Mouse (Mus musculus) limb, embryonic 15.5 days (tissue): ENCODE results near the gene Fam20a. TPM values are rescaled to one million over a fixed set of nuclear protein-coding genes. Genes with fewer than 3 reads are reported as not detected.
A peak's percentile ranks its signal among the peaks of the same experiment; 100 is the strongest.

Experiments used
- ATAC-seq: fragments of 200-750 bp; cut with Nextera tagmentation; 2 replicates; pipeline ENCODE4 v1.8.0; 2017; ENCODE audit warnings: low read depth, moderate TSS enrichment; ENCODE audit not compliant: insufficient number of reproducible peaks, low FRiP score, low TSS enrichment
- H3K27ac ChIP-seq: fragments of 300-500 bp; sonication (generic); 2 replicates; pipeline ENCODE4 v1.5.1; 2015; ENCODE audit warnings: moderate library complexity, mild to moderate bottlenecking, inconsistent platforms
- H3K27me3 ChIP-seq: fragments of 300-500 bp; sonication (generic); 2 replicates; pipeline ENCODE4 v1.6.1; 2015; ENCODE audit warnings: inconsistent platforms
- H3K36me3 ChIP-seq: fragments of 300-500 bp; sonication (generic); 2 replicates; pipeline ENCODE4 v1.6.1; 2015; ENCODE audit warnings: inconsistent platforms
- H3K4me1 ChIP-seq: fragments of 300-500 bp; sonication (generic); 2 replicates; pipeline ENCODE4 v1.6.1; 2015; ENCODE audit warnings: inconsistent platforms
- H3K4me2 ChIP-seq: fragments of 300-500 bp; sonication (generic); 2 replicates; pipeline ENCODE4 v1.6.1; 2015; ENCODE audit warnings: mild to moderate bottlenecking, inconsistent platforms
- H3K4me3 ChIP-seq: fragments of 300-500 bp; sonication (generic); 2 replicates; pipeline ENCODE4 v1.5.1; 2015; ENCODE audit warnings: mild to moderate bottlenecking, inconsistent platforms
- H3K9ac ChIP-seq: fragments of 300-500 bp; sonication (generic); 2 replicates; pipeline ENCODE4 v1.6.1; 2015; ENCODE audit warnings: inconsistent platforms
- H3K9me3 ChIP-seq: fragments of 300-500 bp; sonication (generic); 2 replicates; pipeline ENCODE4 v1.6.1; 2016; ENCODE audit warnings: inconsistent platforms
- WGBS: fragments of 180-500 bp; shearing (Covaris S2); methylation state at CpG from one replicate; pipeline ENCODE4 v1.1.7; 2015; 5-methylcytosine and 5-hydroxymethylcytosine counted together
- polyA plus RNA-seq: library from polyadenylated mRNA; unstranded; fragments of >200 nt; fragmentation: Nextera tagmentation; extraction: Ambion mirVana; gene quantifications from 2 replicates; pipeline ENCODE4 v1.2.1, GENCODE M21; 2015

Gene Fam20a
- polyA plus RNA-seq, 1 experiment from 2014 or later, result 7.2 TPM

GRCm38 (mm10) chr11:109648510-109648909, 73.6 kb downstream of the Fam20a start:
- Histone ChIP-seq H3K27me3 (no peaks in the 10 kb centered on the region), H3K9me3 (no peaks in the 10 kb centered on the region), H3K4me2 (no peak overlapping the region), H3K27ac (peak overlapping the region; percentile 33; the same call in 1 of the 2 replicates), H3K9ac (no peak overlapping the region), H3K4me3 (no peak overlapping the region), H3K36me3 (peaks cover 3% of the 10 kb centered on the region; the same call in 1 of the 2 replicates), H3K4me1 (peaks cover 30% of the 10 kb centered on the region)
- WGBS, result 39% methylated on average over 7 of the region's 7 CpGs
- no peak for ATAC-seq

DNA sequence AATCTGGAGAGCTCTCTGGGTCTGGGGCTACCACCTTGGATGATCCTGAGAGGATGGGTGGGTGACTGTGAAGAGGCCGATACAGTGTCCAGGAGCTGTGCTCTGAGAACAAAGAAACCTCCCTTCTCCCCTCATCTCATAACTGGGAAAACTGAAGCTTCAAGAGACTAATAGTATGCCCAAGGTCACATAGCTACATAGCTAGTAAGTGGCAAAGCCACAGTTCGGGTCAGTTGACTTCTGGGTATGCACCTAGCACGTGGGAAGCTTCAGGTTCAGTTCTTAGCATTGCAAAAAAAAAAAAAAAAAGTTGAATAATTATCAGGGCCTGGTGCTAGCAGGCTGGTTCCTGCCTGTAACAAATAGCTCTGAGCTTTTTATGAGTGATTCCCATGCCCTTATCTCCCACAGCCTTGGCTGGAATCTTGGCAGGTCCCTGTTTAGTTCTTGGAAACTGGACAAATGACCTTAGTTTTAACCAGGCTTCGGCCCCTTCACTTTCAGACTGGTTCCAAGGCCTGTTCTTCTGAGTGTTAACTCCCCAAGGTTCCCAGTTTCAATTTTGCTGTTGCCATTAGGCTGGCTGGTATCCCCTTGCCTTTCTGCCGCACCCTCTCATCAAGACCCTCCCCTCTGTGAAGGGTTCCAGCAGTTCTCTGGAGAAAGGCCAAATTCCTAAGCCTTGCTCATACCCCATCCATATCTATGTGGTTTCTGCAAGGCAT, 80.4 kb downstream of the Fam20a start:
- no peaks in the 10 kb centered on the region for H3K9me3 ChIP-seq
- no peak overlapping the region for H3K27ac ChIP-seq
- no peaks in the 10 kb centered on the region for H3K27me3 ChIP-seq
- WGBS, result 69% methylated on average over 5 of the region's 5 CpGs
- H3K4me1 ChIP-seq, result no peaks in the 10 kb centered on the region
- H3K9ac ChIP-seq, result no peak overlapping the region
- no peaks in the 10 kb centered on the region for H3K36me3 ChIP-seq
- no peak for ATAC-seq
- H3K4me3 ChIP-seq, result no peak overlapping the region
- H3K4me2 ChIP-seq, result no peak overlapping the region

DNA sequence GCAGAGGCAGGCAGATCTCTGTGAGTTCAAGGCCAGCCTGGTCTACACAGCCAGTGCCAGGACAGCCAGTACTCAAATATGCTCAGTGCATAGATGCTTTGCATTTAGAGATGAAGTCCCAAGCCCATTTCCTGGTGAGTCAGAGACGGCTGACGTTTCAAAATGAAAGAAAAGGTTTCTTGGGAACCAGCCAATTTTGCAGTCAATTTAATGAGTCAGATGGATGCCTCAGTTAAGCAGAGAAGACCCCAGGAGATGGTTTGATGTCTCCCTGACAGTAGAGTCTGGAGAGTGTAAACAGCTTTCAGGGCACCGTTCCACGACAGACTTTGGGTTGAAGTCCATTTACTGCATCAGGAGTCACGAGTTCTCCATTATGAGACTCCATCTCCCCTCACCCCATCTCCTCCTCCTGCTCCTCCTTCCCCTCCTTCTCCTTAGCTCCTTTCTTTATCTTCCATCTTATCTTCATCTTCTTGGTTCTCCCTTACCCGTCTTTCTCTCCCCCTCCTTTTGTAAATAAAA, 86.1 kb downstream of the Fam20a start:
- no peak overlapping the region for H3K4me2 ChIP-seq
- no peak for ATAC-seq
- WGBS, result 65% methylated on average over 6 of the region's 6 CpGs
- H3K4me1 ChIP-seq, result no peaks in the 10 kb centered on the region
- no peak overlapping the region for H3K27ac ChIP-seq
- no peaks in the 10 kb centered on the region for H3K27me3 ChIP-seq
- H3K9ac ChIP-seq, result no peak overlapping the region
- no peak overlapping the region for H3K4me3 ChIP-seq
- no peaks in the 10 kb centered on the region for H3K36me3 ChIP-seq
- no peaks in the 10 kb centered on the region for H3K9me3 ChIP-seq

DNA sequence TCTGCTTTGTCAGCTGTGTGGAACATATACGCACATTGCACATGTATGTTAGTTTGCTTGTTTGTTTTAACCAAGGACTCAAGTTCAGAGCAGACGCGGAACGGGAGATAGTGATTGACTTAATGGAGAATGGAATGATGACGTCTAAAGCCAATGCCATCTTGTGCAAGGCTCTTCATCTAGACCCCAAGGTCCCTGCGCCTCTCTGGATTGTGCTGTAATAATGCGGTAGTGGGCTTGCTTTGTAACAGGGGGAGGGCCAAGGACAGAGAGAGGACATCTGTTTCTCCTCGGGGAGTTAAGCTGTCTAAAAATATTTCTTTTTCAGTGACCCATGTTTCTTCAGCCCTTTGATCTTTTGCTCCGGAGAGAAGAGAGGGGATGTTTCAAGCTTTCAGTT, 87.2 kb downstream of the Fam20a start:
- H3K4me3 ChIP-seq, result no peak overlapping the region
- WGBS, result 78% methylated on average over 9 of the region's 9 CpGs

GRCm38 (mm10) chr11:109629021-109629521, 93.0 kb downstream of the Fam20a start:
- H3K27ac ChIP-seq, result no peak overlapping the region
- H3K4me3 ChIP-seq, result no peak overlapping the region
- no peaks in the 10 kb centered on the region for H3K9me3 ChIP-seq
- 37% methylated on average over 10 of the region's 10 CpGs for WGBS
- H3K4me2 ChIP-seq, result no peak overlapping the region
- H3K27me3 ChIP-seq, result no peaks in the 10 kb centered on the region
- no peaks in the 10 kb centered on the region for H3K4me1 ChIP-seq
- no peak overlapping the region for H3K9ac ChIP-seq
- ATAC-seq, result no peak
- no peaks in the 10 kb centered on the region for H3K36me3 ChIP-seq

More for the DNA sequence above, 87.2 kb downstream of the Fam20a start:
- ATAC-seq, result no peak
- Histone ChIP-seq H3K4me1 (no peaks in the 10 kb centered on the region), H3K4me2 (no peak overlapping the region), H3K9ac (no peak overlapping the region), H3K27me3 (no peaks in the 10 kb centered on the region), H3K27ac (no peak overlapping the region), H3K36me3 (no peaks in the 10 kb centered on the region), H3K9me3 (no peaks in the 10 kb centered on the region)

DNA sequence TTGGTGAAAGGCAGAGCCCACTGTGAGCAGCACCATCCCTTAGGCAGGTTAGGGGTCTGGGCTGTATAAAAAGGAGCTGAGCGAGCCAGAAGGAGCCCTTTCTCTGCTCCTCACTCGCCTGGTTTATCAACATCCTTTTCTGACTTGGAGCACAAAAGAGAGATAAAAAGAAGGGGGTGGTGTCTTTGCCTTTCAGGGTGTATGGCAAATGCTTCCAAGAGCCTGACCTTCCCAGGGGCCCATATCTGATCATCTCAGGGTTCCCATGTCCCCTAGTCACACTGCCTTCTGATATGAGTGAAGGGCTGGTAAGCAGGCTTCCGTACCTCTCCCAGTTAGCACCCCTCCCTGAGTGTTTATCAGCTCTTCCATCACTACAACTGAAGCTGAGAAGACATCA, 94.0 kb downstream of the Fam20a start:
- H3K27me3 ChIP-seq, result no peaks in the 10 kb centered on the region
- no peaks in the 10 kb centered on the region for H3K4me1 ChIP-seq
- no peaks in the 10 kb centered on the region for H3K9me3 ChIP-seq
- H3K27ac ChIP-seq, result no peak overlapping the region
- no peak for ATAC-seq
- H3K9ac ChIP-seq, result no peak overlapping the region
- 84% methylated on average over 3 of the region's 3 CpGs for WGBS
- H3K36me3 ChIP-seq, result no peaks in the 10 kb centered on the region
- no peak overlapping the region for H3K4me3 ChIP-seq
- no peak overlapping the region for H3K4me2 ChIP-seq

- 89% methylated on average over 4 of the region's 4 CpGs for WGBS
- peaks cover 2% of the 10 kb centered on the region; the same call in 1 of the 2 replicates for H3K4me1 ChIP-seq
These were observed 94.4 kb downstream of the Fam20a start for GRCm38 (mm10) chr11:109627648-109628047.

DNA sequence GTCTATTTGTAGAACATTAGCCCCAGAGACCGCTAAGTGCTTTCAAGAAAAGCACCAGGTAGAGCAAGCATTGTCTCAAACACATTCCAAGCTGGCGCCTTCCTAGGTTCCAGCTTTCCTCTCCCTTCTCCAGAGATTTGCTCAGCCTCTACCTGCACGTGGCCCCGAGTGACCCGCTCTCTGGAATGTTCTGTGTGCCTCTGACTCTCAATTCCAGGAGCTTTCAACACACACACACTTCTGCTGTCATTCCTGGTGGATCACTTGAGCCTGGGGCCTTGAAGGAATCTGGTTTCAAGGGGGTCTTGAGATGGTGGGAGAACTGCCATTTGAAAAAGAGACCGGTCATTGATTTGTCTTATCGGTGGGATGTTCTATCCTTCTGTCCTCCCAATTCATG, 98.8 kb downstream of the Fam20a start:
- no peak for ATAC-seq
- H3K27ac ChIP-seq, result no peak overlapping the region
- H3K9ac ChIP-seq, result no peak overlapping the region
- no peaks in the 10 kb centered on the region for H3K27me3 ChIP-seq
- peaks cover 6% of the 10 kb centered on the region for H3K4me1 ChIP-seq
- H3K9me3 ChIP-seq, result no peaks in the 10 kb centered on the region
- no peak overlapping the region for H3K4me3 ChIP-seq
- H3K4me2 ChIP-seq, result no peak overlapping the region
- H3K36me3 ChIP-seq, result no peaks in the 10 kb centered on the region
- 76% methylated on average over 7 of the region's 7 CpGs for WGBS

More at GRCm38 (mm10) chr11:109627648-109628047, 94.4 kb downstream of the Fam20a start:
- Histone ChIP-seq H3K36me3 (no peaks in the 10 kb centered on the region), H3K27me3 (no peaks in the 10 kb centered on the region), H3K4me2 (no peak overlapping the region), H3K4me3 (no peak overlapping the region), H3K9me3 (no peaks in the 10 kb centered on the region), H3K9ac (no peak overlapping the region), H3K27ac (no peak overlapping the region)
- ATAC-seq, result no peak

DNA sequence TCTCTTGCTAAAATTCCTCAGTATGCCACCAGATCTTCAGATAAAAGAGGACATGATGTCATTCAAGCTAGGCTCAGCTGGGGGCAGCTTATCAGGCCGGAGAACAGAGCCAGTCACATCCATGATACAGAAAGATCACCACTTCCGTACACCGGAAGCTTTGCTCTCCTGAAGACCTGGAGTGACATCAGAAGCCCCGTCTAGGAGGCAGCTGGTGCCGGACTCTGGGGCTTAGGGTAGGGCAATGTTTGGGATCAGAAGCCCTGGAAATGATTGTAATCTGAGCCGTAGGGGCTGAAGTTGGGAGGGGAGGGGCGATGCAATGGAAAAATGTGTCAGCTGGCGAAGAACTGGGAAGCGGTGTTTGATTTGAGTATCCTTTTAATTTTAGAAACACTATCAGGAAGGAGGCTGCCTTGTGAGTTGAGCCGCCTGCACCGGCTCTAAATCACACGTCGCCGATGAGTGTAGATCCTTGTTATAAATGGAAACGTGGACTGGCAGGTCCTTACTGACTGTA, 99.5 kb downstream of the Fam20a start:
- H3K9ac ChIP-seq, result 0 out of 2 replicates have a peak overlapping the region, but pooled peaks have one; percentile 2
- WGBS, result 12% methylated on average over 15 of the region's 15 CpGs
- peaks cover 6% of the 10 kb centered on the region for H3K4me1 ChIP-seq
- no peaks in the 10 kb centered on the region for H3K36me3 ChIP-seq
- ATAC-seq, result 0 out of 2 replicates have a peak, but pooled peaks have one; percentile 35
- H3K27ac ChIP-seq, result no peak overlapping the region
- H3K4me3 ChIP-seq, result 0 out of 2 replicates have a peak overlapping the region, but pooled peaks have one; percentile 3
- no peaks in the 10 kb centered on the region for H3K9me3 ChIP-seq
- no peaks in the 10 kb centered on the region for H3K27me3 ChIP-seq
- peak overlapping the region; percentile 36 for H3K4me2 ChIP-seq

DNA sequence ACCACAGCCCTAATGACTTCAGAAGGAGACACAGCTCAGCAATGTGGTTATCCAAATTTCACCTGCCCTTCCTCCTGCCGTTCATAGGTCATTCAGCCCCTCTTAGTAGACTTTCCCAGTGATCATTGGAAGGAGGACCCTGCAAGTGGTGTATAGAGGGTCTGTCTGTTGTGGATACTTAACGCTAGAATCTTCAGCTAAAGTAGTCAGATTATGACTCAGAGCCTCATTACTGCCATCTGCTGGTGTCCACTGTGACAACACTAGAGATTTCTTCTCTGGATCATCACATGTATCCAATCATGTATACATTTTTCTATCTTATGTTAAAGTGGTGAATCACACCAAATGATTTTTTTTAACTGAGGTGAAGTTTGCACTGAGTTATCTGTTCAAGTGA, 100.9 kb downstream of the Fam20a start:
- no peaks in the 10 kb centered on the region for H3K36me3 ChIP-seq
- H3K27ac ChIP-seq, result no peak overlapping the region
- no peak overlapping the region for H3K9ac ChIP-seq
- H3K27me3 ChIP-seq, result no peaks in the 10 kb centered on the region
- ATAC-seq, result no peak
- H3K4me2 ChIP-seq, result no peak overlapping the region
- no peak overlapping the region for H3K4me3 ChIP-seq
- 17% methylated on average over 2 of the region's 2 CpGs for WGBS
- H3K9me3 ChIP-seq, result no peaks in the 10 kb centered on the region
- H3K4me1 ChIP-seq, result peaks cover 6% of the 10 kb centered on the region

GRCm38 (mm10) chr11:109620356-109620755, 101.7 kb downstream of the Fam20a start:
- no peak overlapping the region for H3K4me3 ChIP-seq
- no peaks in the 10 kb centered on the region for H3K9me3 ChIP-seq
- ATAC-seq, result no peak
- no peak overlapping the region for H3K9ac ChIP-seq
- WGBS, result 69% methylated on average over 6 of the region's 6 CpGs
- H3K27ac ChIP-seq, result no peak overlapping the region
- H3K36me3 ChIP-seq, result no peaks in the 10 kb centered on the region
- H3K27me3 ChIP-seq, result no peaks in the 10 kb centered on the region
- H3K4me2 ChIP-seq, result no peak overlapping the region
- H3K4me1 ChIP-seq, result peaks cover 6% of the 10 kb centered on the region
